Mouse (Mus musculus): ENCODE measurements around the gene Mpped1. TPM values are rescaled to one million over a fixed set of nuclear protein-coding genes. Genes with fewer than 3 reads are reported as not detected.
A peak's percentile ranks its signal among the peaks of the same experiment; 100 is the strongest.

Mpped1 gene
- total RNA-seq, 2 experiments from 2014 or later, result 165 to 177 TPM

DNA sequence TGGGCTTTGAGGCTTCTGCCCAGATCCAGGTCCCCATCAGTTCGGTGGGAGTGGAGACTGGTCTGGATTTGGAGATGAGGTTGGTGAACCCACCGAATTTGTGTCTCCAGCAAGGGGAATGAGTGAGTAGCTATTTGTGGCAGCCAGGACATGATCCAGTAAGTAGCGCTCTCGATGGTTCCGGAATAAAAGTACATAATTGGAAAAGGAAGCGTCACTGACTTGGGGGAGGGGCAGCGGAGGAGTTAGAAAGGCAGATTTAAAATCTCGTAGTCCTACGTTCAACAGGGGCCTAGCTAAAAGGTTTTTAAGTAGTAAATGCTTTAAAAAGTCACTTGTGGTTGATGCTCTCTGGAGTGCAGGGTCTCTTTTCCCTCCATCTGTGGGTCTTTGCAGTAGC lies 5.5 kb downstream of the Mpped1 start:
- peak in 1 of 2 experiments; percentile 46 for DNase-seq (ENCODE audit: extremely low spot score in 1 of 2, low spot score in 1 of 2)

DNA sequence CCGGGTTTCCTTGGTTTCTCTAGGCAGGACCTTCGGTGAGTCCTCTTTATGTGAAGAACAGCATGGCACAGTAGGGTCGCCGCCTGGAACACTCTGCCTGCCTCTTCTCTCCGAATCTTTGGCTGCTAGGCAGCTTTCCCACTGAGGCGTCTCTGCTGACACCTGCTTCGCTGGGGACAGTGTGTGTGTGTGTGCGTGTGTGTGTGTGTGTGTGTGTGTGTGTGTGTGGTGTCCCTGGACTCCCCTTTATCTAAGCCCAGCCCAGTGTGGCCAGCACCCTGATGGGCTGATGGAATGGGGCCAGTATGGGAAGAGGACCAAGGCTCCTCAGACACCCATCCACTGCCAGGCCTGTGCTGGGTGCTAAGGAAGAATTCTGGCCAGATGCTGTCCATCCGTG lies 9.8 kb downstream of the Mpped1 start:
- DNase-seq (ENCODE audit: extremely low spot score in 1 of 2, low spot score in 1 of 2), result no peak

DNA sequence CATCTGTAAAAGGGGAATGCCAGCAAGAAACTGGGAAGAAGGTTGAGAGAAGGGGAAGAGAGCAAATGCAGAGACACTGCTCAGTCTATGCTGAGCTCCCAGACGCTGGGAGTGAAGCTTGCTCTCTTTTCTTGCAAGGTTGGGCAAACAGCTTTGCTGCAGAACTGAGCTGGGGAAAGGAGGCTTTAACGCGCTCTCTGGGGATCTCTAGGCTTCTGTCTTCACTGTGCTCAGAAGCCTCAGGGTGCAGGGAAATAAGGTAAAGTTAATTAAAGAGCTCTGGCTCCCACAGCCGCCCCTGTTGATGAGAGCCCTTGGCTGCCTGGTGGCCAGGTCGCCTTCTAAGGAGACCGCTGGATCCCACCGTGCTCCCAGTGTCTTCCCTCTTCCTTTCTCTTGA lies 17.7 kb downstream of the Mpped1 start:
- no peak for DNase-seq (ENCODE audit: extremely low spot score in 1 of 2, low spot score in 1 of 2)

DNA sequence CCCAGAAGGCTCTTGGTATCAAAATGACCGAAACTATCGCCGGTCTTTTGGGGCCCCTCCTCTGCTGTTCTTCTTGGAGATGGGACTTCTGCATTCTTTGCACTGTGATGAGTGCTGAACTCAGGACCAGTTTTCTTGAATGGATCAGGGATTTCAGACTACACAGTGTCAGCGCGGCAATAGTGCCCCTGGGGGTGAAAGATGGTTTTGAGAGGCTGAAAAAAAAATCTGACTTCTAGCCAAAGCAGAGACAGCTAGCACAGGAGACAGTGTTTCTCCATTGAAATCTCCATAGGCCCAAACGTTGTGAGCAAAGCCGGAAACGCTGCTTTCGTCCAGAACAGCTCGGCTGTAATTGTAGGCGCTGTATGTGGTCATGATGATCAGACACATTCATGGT lies 19.7 kb downstream of the Mpped1 start:
- DNase-seq (ENCODE audit: extremely low spot score in 1 of 2, low spot score in 1 of 2), result no peak

DNA sequence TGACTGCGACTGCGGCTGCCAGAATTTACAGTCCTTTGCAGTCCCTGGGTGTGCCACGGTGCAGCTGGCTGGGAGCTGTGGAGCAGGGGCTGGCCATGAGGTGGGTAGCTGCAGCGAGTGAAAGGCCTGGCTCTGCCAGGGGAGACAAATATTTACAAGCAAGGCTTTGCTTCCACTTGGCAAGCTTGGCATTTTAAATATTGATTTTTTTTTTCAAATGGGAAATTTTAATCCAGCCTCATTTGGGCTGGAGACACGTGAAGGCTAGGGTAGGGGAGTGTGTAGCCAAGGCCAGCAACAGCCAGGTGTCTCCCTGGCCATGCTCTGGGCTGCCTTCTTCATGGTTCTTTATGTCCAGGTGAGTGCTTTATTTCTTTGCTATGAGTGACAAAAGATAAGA lies 21.7 kb downstream of the Mpped1 start:
- no peak for DNase-seq (ENCODE audit: extremely low spot score in 1 of 2, low spot score in 1 of 2)

DNA sequence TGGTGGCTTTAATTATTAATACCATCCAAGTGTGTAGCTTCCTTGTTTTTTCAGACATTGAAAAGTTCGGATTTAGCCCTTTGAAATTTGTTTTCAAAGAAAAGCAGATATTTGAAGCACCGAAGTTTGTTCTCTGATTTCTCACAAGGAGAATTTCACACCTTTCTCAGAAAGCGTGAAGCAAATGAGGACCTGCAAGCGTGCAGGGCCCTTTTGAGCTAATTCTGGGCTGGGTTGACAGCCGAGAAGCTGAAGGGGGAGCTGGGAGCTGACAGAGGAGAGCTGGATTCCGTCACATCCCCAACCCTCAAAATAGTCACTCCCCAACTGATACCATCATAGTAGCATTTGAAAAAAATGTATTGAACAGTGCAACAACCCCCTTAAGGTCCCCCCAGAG lies 34.8 kb downstream of the Mpped1 start:
- no peak for DNase-seq (ENCODE audit: extremely low spot score in 1 of 2, low spot score in 1 of 2)

DNA sequence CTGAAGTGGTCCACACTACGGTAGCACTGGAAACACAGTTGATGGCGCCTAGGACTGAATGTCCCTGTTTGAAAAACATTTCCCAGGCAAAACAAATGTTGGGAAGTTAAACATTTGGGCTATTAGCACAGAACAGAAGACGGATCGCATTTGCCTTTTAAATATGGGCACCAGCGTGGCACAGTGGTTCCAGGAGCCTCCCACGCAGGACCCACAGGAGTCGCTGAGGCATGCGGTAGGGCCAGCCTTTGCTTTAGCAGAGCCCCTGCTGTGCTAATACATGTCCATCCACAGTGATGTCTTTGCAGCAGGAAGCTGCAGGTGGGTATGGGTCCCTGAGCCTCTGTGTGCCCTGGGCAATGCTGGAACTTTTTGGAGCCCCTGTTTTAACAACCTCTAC lies 48.7 kb downstream of the Mpped1 start:
- no peak for DNase-seq (ENCODE audit: extremely low spot score in 1 of 2, low spot score in 1 of 2)

DNA sequence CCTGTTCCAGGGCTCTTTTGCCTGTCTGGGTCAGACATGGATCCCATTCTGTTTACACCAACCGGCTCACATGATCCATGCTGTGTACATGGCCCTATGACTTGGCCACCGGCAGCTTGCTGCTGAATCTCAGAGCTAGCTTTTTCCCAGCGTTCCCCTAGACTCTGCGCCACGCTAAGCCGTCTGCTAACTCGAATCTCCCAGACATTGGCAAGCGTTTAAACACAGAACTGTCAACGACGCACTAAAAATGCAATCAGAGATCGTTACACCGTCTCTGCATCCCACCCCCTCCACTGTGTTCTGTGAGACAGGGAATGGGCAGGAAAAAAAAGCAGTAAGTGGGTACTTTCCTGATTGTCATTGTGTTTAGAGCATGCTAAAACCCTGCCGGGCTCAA lies 50.0 kb downstream of the Mpped1 start:
- no peak for DNase-seq (ENCODE audit: extremely low spot score in 1 of 2, low spot score in 1 of 2)

DNA sequence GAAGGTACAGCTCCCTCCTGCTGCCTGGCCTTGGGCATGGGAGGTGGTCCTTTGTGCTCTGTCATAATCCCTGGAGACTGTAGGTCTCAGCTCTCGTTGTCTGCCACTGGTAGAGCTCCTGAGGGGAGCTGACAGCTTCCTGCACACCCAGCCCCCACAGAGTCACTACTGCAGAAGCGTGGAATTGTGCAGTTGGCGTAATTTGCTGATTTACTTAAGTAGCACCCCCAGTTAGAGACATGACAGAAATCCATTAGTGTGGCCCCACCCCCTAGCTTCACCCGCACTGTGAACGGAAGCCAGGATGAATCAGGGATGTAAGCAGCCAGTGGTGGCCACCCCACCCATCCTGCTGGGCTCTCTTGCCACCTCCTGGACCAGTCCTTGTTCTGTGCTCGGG lies 53.0 kb downstream of the Mpped1 start:
- DNase-seq (ENCODE audit: extremely low spot score in 1 of 2, low spot score in 1 of 2), result no peak

DNA sequence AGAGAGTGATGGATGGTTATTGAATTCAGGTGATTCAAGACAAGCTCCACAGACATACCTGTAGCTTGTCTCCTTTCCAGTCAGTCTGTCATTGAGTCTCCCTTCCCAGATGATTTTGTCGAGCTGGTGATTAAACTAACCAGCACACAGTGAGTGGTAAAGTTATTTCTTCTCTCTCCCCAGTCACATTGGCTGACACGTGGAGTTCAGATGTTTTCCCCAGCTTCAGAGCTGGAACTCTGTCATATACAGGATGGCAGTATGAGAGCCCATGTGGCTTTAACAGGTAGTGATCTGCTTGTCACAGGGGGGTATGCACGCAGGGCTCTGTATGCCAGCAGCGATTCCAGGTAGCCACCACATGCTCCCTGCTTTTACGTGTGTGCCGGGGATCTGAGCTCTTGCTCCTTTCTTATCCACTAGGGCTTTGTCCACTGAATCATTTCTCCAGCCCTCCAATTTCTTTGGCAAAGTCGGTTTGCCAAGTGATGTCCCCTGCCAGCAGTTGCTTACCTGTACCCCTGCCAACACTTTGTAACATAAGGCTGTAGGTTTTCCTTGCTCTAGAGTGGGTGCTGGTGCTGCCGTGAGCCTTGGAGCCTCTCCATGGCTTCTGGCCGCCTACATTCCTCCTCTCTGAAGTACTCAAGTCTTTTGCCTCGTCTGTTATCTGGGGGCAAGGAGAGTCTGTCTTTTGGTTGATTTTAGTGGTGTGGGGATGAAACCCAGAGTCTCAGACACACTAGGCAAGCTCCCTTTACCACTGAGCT lies 61.9 kb downstream of the Mpped1 start:
- no peak for DNase-seq (ENCODE audit: extremely low spot score in 1 of 2, low spot score in 1 of 2)

DNA sequence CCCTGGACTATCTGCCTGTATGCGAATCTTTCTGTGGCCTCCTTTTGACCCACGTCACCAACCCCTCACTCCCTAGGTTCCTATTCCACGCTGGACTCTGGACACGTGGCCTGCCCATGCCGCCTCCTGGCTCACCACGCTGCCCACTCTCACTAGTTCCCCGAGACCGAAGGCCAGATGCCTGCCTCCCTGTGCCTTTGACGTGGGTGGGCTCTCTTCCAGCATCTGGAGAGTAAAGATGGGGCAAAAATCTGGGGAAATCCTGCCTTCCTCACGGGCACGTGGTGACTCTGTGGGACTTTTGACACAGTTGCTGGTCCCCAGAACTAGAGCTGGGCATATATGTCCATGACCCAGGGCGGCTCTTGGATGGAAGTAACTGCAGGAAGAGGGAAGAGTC lies 63.2 kb downstream of the Mpped1 start:
- DNase-seq (ENCODE audit: extremely low spot score in 1 of 2, low spot score in 1 of 2), result no peak

DNA sequence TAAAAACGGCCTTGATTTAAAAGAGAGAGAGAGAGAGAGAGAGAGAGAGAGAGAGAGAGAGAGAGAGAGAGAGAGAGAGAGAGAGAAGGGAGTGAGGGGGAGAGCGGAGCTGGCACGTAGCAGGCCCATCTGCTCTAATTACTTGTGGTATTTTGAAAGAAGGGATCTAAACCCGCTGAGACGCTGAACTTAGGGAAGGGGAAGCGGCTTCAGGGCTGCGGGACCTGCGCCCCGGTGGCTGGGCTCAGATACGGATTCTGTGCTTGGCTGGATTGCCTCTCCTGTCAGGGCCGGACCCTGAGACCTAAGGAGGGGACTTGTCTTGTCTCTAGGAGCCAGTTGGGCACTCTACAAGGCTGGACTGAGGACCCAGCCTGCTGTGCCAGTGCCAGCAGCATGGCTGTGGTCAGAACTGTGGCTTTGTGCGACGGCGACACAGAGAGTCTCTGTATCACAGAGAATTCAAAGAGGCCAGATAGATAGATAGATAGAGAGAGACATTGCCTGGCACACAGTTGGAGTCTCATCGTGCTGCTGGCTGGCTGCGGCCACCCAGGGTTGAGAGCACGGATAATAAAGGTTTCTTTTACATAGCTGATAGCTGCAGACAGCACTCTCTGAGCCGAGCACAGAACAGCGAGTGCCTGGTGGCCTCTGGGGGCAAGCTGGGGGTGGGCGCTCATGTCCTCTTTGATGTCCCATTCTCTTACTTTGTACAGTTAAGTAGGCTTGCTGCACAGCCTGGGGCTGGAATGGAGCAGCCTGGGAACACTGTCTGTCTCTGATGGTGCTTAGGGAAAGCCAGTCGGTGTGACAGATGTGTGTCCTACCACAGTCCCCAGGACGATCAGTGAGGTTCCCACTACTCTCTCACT lies 63.9 kb downstream of the Mpped1 start:
- no peak for DNase-seq (ENCODE audit: extremely low spot score in 1 of 2, low spot score in 1 of 2)

DNA sequence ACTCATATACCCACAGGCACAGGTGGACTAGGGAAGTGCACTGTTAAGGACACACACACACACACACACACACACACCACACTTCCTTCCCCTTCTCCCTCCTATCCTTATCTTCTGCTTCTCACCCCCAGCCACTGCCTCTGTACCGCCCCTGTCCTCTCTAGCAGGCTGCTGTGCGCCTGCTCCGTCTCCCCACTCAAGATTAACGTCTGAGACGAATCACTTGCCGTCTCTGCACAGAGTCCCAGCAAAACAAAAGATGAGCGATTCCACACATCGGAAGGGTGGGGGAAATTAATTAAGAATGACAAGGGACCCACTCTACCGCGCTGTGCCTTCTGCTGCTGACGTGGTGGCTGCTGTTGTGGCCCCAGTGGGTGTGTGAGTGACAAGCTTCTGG lies 66.5 kb downstream of the Mpped1 start:
- DNase-seq (ENCODE audit: extremely low spot score in 1 of 2, low spot score in 1 of 2), result no peak

DNA sequence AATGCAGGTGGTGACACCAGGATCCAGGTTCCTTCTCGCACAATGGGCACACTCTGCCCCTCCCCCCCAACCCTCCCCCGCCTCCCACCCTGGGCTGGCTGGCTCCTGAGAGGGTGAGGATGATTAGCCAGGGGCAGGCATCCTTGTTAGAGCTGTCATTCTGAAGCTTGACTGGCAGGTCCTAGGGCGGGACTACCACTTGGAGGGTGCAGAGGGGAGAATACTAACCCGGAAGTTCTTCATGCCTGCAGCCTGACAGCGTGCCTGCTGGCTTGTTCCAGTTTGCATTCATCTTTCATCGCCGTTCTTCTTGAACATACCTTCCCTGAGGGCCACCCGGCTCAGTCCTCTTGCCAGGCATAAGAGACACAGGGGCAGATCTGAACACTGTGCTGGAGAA lies 67.3 kb downstream of the Mpped1 start:
- DNase-seq (ENCODE audit: extremely low spot score in 1 of 2, low spot score in 1 of 2), result no peak

DNA sequence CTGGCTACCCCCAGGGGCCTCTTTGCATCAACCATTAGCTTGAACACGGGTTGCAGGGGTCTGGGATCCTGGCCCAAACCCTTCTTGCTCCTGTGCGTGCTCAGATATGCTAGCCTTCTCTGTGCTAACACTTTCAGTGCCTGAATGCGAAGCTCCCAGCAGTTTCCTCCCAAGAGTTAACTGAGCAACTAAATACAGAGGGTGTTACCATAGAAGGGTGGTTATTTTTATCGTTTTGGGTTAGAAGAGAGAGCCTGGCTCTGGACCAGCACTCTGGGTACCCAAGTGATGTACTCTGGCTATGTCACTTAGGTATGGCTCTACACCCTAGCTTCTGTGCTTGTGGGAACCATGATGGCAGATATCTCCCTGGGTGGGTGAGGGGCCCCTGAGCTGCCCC lies 68.2 kb downstream of the Mpped1 start:
- no peak for DNase-seq (ENCODE audit: extremely low spot score in 1 of 2, low spot score in 1 of 2)

DNA sequence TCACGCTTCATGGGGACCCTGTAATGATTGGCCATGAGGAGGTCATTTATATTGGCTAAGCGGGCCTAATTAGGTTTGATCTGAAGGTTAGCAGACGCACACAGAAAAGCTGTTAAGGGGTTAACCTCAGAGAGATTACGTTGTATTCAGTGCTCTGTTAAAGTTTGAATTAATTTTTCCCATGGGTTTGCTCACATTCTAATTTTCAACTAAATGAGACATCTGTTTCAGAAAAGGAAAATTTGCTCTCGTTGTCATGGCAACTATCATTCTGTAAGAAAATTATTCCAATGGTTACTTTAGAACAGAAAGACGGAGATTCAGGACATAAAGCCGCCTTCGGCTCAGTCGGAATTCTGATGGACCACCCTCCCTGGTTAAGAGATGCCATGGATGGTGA lies 68.9 kb downstream of the Mpped1 start:
- DNase-seq (ENCODE audit: extremely low spot score in 1 of 2, low spot score in 1 of 2), result no peak

DNA sequence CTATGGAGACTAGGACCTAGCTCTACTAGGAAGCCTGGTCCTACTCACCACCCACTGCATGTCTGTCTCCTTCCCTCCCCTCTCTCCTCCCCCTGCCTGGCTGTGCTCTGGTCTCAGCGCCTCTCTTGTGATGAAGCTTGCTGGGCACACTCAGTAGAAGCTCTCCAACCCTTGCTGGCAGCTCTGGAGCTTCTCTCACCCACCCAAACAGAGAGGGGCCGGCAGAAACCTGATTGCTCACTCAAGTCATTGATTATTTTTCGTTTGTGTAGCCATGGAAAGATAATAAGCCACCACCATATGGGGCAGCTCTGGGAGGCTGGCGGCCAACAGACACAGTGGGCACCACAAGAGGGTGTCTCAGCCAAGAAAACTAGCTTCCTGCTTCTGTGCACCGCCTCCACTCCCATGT lies 74.1 kb downstream of the Mpped1 start:
- DNase-seq (ENCODE audit: extremely low spot score in 1 of 2, low spot score in 1 of 2), result peak in 1 of 2 experiments; percentile 36

DNA sequence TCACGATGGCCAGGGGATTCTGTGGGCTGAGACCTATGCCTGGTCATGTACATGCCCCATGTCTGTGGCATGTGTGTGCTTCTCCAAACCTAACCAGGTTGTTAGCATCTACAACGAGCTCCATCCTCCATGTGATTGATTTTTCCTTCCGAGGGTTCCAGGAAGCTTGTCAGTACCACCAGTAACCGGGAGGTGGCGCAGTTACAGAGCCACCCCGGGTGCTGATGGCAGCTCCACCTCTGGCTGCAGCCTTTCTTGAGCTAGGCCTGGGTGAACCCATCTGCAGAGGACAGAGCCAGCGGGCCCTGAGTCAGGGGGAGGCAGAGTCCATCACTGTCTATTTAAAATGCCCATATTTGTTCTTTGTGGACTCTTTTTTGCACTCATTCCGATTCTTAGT lies 77.9 kb downstream of the Mpped1 start:
- DNase-seq (ENCODE audit: extremely low spot score in 1 of 2, low spot score in 1 of 2), result peak; percentile 80 to 92

DNA sequence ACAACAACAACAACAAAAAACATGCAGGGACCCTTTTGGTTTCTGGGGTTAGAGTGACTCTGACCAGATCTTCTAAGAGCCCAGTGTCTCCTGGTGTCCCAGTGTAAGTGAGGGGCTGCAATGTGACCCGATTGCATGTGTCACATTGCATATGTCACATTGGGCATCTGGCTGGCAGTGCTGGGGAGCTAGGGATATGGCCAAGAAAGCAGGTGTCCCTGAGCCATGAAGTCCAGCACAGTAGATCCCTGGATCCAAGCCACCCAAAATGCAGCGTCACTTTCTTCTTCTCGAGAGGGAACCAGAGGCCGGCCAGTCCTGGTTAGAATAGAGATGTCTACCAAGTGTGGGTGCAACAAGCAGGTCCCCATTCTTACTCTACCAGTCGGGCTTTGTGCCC lies 86.4 kb downstream of the Mpped1 start:
- no peak for DNase-seq (ENCODE audit: extremely low spot score in 1 of 2, low spot score in 1 of 2)

DNA sequence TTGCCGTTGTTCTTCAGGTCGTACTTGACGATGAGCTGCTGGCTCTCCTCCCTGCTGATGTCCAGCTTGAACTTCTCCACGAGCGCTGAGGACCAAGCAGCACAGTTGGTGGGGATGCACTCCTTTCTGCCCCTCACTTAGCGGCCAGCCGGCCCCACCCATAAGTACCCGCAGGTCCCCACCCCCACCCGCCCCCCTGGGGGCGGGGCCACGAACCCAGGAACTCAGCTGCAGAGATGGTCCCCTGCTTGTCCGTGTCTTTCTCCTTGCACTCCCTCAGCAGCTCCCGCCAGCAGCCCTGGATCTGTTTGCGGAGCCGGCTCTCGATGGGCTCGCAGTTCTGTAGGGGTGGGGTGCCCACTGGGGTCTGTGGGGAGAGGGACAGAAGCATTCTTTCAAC lies 91.7 kb downstream of the Mpped1 start:
- no peak for DNase-seq (ENCODE audit: extremely low spot score in 1 of 2, low spot score in 1 of 2)

DNA sequence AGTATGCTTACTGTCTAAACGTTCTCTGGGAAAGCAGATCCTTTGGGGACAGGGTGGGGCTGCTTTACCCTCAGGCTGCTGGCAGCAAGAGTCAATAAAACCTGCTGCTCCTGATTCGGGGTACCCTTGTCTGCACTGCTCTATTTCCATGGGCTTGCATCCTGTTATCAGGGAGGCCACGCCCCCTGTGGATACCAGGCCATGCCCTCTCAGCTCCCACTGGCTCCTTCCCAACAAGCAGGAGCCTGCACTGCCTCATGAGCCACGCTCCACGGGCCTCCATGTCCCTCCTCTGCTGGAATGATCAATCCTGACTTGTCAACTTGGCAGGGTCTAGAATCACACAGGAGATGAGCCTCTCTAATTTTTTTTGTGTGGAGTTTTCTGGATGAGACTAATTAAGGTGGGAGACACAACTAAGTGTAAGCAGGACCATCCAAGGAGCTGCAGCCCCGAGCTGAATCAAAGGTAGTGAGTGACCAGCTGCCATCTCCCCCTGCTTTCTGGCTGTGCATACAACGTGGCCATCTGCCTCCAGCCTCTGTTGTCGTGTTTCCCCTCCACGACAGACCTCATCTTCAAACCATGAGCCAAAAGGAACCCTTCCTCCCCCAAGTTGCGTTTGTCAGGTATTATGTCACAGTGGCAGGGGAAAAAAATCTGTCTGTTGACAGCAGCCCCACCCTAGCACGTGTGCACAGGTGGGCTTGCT lies 98.0 kb downstream of the Mpped1 start:
- DNase-seq (ENCODE audit: extremely low spot score in 1 of 2, low spot score in 1 of 2), result no peak
